Mouse (Mus musculus) kidney, embryonic 16.5 days (tissue): ENCODE measurements around the gene Vgll4. TPM values are rescaled to one million over a fixed set of nuclear protein-coding genes. Genes with fewer than 3 reads are reported as not detected.

Experiments used
- ATAC-seq: fragments of 200-750 bp; cut with Nextera tagmentation; 2 replicates; pipeline ENCODE4 v1.8.0; 2017; ENCODE audit warnings: moderate TSS enrichment; ENCODE audit not compliant: low FRiP score, low TSS enrichment
- H3K27ac ChIP-seq: fragments of 300-500 bp; sonication (generic); 2 replicates; pipeline ENCODE4 v1.5.1; 2014; ENCODE audit warnings: low read length
- H3K27me3 ChIP-seq: fragments of 300-500 bp; sonication (generic); 2 replicates; pipeline ENCODE4 v1.6.1; 2014; ENCODE audit warnings: low read length, control low read depth, mixed read lengths; ENCODE audit not compliant: insufficient read depth
- H3K36me3 ChIP-seq: fragments of 300-500 bp; sonication (generic); 2 replicates; pipeline ENCODE4 v1.6.1; 2014; ENCODE audit warnings: low read length, control low read depth, mixed read lengths; ENCODE audit not compliant: insufficient read depth
- H3K4me1 ChIP-seq: fragments of 300-500 bp; sonication (generic); 2 replicates; pipeline ENCODE4 v1.6.1; 2014; ENCODE audit warnings: low read length, control low read depth, mixed read lengths; ENCODE audit not compliant: insufficient read depth
- H3K4me2 ChIP-seq: fragments of 300-500 bp; sonication (generic); replicated peaks from 2 replicates; pipeline ENCODE4 v1.6.1; 2014; ENCODE audit warnings: low read depth, low read length
- H3K4me3 ChIP-seq: fragments of 300-500 bp; sonication (generic); 2 replicates; pipeline ENCODE4 v1.5.1; 2014; ENCODE audit warnings: mild to moderate bottlenecking, low read length
- H3K9ac ChIP-seq: fragments of 300-500 bp; sonication (generic); replicated peaks from 2 replicates; pipeline ENCODE4 v1.6.1; 2014; ENCODE audit warnings: low read length
- H3K9me3 ChIP-seq: fragments of 300-500 bp; sonication (generic); 2 replicates; pipeline ENCODE4 v1.6.1; 2016; ENCODE audit warnings: low read length, control low read depth
- WGBS: fragments of 180-500 bp; shearing (Covaris S2); extraction: QIAGEN DNeasy Blood & Tissue Kit; methylation state at CpG from one replicate; pipeline ENCODE4 v1.1.7; 2014; 5-methylcytosine and 5-hydroxymethylcytosine counted together
- polyA plus RNA-seq: library from polyadenylated mRNA; unstranded; fragments of >200 nt; fragmentation: Nextera tagmentation; extraction: Ambion mirVana; gene quantifications from 2 replicates; pipeline ENCODE4 v1.2.1, GENCODE M21; 2015

Vgll4 gene
- polyA plus RNA-seq, 1 experiment from 2014 or later = 114 TPM

GRCm38 (mm10) chr6:114851688-114852087, 118.1 kb downstream of the Vgll4 start:
- WGBS = 47% methylated on average over 7 of the region's 7 CpGs
- Histone ChIP-seq H3K27ac (no peak overlapping the region), H3K9me3 (no peaks in the 10 kb centered on the region), H3K27me3 (no peaks in the 10 kb centered on the region), H3K36me3 (no peaks in the 10 kb centered on the region), H3K4me3 (no peak overlapping the region), H3K4me2 (no peak overlapping the region), H3K4me1 (peaks cover 26% of the 10 kb centered on the region), H3K9ac (no peak overlapping the region)
- ATAC-seq = no peak

- Histone ChIP-seq H3K36me3 (no peaks in the 10 kb centered on the region), H3K9ac (no peak overlapping the region), H3K4me3 (no peak overlapping the region), H3K4me1 (peaks cover 25% of the 10 kb centered on the region), H3K27ac (no peak overlapping the region), H3K4me2 (no peak overlapping the region), H3K9me3 (no peaks in the 10 kb centered on the region), H3K27me3 (no peaks in the 10 kb centered on the region)
- ATAC-seq = no peak
- 90% methylated on average over 8 of the region's 8 CpGs for WGBS
Observed at GRCm38 (mm10) chr6:114849787-114850186, 120.0 kb downstream of the Vgll4 start.

- WGBS = 59% methylated on average over 7 of the region's 7 CpGs
- no peak overlapping the region for H3K4me3 ChIP-seq
- no peaks in the 10 kb centered on the region for H3K9me3 ChIP-seq
- ATAC-seq = no peak
- no peaks in the 10 kb centered on the region for H3K36me3 ChIP-seq
- no peaks in the 10 kb centered on the region for H3K27me3 ChIP-seq
- no peak overlapping the region for H3K27ac ChIP-seq
- H3K9ac ChIP-seq = no peak overlapping the region
- H3K4me1 ChIP-seq = peaks cover 15% of the 10 kb centered on the region
- no peak overlapping the region for H3K4me2 ChIP-seq
Observed at GRCm38 (mm10) chr6:114848761-114849160, 121.0 kb downstream of the Vgll4 start.

- no peak for ATAC-seq
- Histone ChIP-seq H3K9ac (no peak overlapping the region), H3K27me3 (no peaks in the 10 kb centered on the region), H3K4me2 (no peak overlapping the region), H3K4me3 (no peak overlapping the region), H3K4me1 (peaks cover 14% of the 10 kb centered on the region), H3K27ac (no peak overlapping the region), H3K36me3 (no peaks in the 10 kb centered on the region), H3K9me3 (peaks cover 2% of the 10 kb centered on the region)
- 80% methylated on average over 12 of the region's 12 CpGs for WGBS
Observed at GRCm38 (mm10) chr6:114847582-114848174, 122.1 kb downstream of the Vgll4 start.

- no peaks in the 10 kb centered on the region for H3K27me3 ChIP-seq
- peaks cover 2% of the 10 kb centered on the region for H3K9me3 ChIP-seq
- WGBS = 38% methylated on average over 4 of the region's 4 CpGs
- H3K4me3 ChIP-seq = no peak overlapping the region
- no peak overlapping the region for H3K4me2 ChIP-seq
- H3K4me1 ChIP-seq = peaks cover 19% of the 10 kb centered on the region
- no peak overlapping the region for H3K27ac ChIP-seq
- ATAC-seq = peak; percentile 76; the same call in 1 of the 2 replicates
- H3K36me3 ChIP-seq = no peaks in the 10 kb centered on the region
- H3K9ac ChIP-seq = 0 out of 2 replicates have a peak overlapping the region, but pooled peaks have one; percentile 2
Observed at GRCm38 (mm10) chr6:114846153-114846772, 123.5 kb downstream of the Vgll4 start.

GRCm38 (mm10) chr6:114842863-114843262, 126.9 kb downstream of the Vgll4 start:
- ATAC-seq = no peak
- no peak overlapping the region for H3K9ac ChIP-seq
- 100% methylated on average over 2 of the region's 2 CpGs for WGBS
- H3K4me1 ChIP-seq = peaks cover 46% of the 10 kb centered on the region
- H3K27me3 ChIP-seq = no peaks in the 10 kb centered on the region
- H3K36me3 ChIP-seq = no peaks in the 10 kb centered on the region
- no peak overlapping the region for H3K4me3 ChIP-seq
- H3K9me3 ChIP-seq = peaks cover 2% of the 10 kb centered on the region
- H3K4me2 ChIP-seq = no peak overlapping the region
- no peak overlapping the region for H3K27ac ChIP-seq

GRCm38 (mm10) chr6:114842131-114842530, 127.7 kb downstream of the Vgll4 start:
- H3K9ac ChIP-seq = no peak overlapping the region
- peaks cover 46% of the 10 kb centered on the region for H3K4me1 ChIP-seq
- no peak overlapping the region for H3K27ac ChIP-seq
- no peak overlapping the region for H3K4me3 ChIP-seq
- no peak for ATAC-seq
- H3K4me2 ChIP-seq = no peak overlapping the region
- H3K27me3 ChIP-seq = no peaks in the 10 kb centered on the region
- 44% methylated on average over 3 of the region's 3 CpGs for WGBS
- no peaks in the 10 kb centered on the region for H3K36me3 ChIP-seq
- peaks cover 2% of the 10 kb centered on the region for H3K9me3 ChIP-seq

GRCm38 (mm10) chr6:114840012-114840411, 129.8 kb downstream of the Vgll4 start:
- ATAC-seq = no peak
- no peak overlapping the region for H3K4me3 ChIP-seq
- H3K9ac ChIP-seq = 0 out of 2 replicates have a peak overlapping the region, but pooled peaks have one; percentile 36
- H3K36me3 ChIP-seq = no peaks in the 10 kb centered on the region
- no peaks in the 10 kb centered on the region for H3K27me3 ChIP-seq
- peaks cover 2% of the 10 kb centered on the region for H3K9me3 ChIP-seq
- WGBS = 85% methylated on average over 7 of the region's 7 CpGs
- H3K27ac ChIP-seq = peak overlapping the region; percentile 60
- H3K4me1 ChIP-seq = peaks cover 52% of the 10 kb centered on the region
- no peak overlapping the region for H3K4me2 ChIP-seq

- H3K4me3 ChIP-seq = no peak overlapping the region
- no peak overlapping the region for H3K4me2 ChIP-seq
- H3K4me1 ChIP-seq = peaks cover 63% of the 10 kb centered on the region
- H3K9me3 ChIP-seq = peaks cover 2% of the 10 kb centered on the region
- 69% methylated on average over 4 of the region's 4 CpGs for WGBS
- H3K9ac ChIP-seq = peak overlapping the region; percentile 36; the same call in 1 of the 2 replicates
- H3K27me3 ChIP-seq = no peaks in the 10 kb centered on the region
- no peak for ATAC-seq
- peak overlapping the region; percentile 60 for H3K27ac ChIP-seq
- H3K36me3 ChIP-seq = no peaks in the 10 kb centered on the region
Observed at GRCm38 (mm10) chr6:114838872-114839271, 130.9 kb downstream of the Vgll4 start.

GRCm38 (mm10) chr6:114836433-114836832, 133.4 kb downstream of the Vgll4 start:
- Histone ChIP-seq H3K4me3 (no peak overlapping the region), H3K27me3 (no peaks in the 10 kb centered on the region), H3K4me2 (no peak overlapping the region), H3K4me1 (peaks cover 78% of the 10 kb centered on the region), H3K9me3 (no peaks in the 10 kb centered on the region), H3K27ac (0 out of 2 replicates have a peak overlapping the region, but pooled peaks have one; percentile 5), H3K9ac (no peak overlapping the region), H3K36me3 (no peaks in the 10 kb centered on the region)
- no peak for ATAC-seq
- 77% methylated on average over 3 of the region's 3 CpGs for WGBS
